Mouse (Mus musculus): ENCODE measurements at regions not wholly inside any gene's neighbourhood (a gene's known extent, or its start where the extent isn't known, plus 50 kb on each side); places are given as distances from the start of the nearest gene placed in this dataset.

GRCm38 (mm10) chr4:32177933-32178639 is 60.5 kb upstream of the Bach2 start:
- no peak for DNase-seq (ENCODE audit: low read depth in 1 of 2, low spot score in 2 of 2)

DNA sequence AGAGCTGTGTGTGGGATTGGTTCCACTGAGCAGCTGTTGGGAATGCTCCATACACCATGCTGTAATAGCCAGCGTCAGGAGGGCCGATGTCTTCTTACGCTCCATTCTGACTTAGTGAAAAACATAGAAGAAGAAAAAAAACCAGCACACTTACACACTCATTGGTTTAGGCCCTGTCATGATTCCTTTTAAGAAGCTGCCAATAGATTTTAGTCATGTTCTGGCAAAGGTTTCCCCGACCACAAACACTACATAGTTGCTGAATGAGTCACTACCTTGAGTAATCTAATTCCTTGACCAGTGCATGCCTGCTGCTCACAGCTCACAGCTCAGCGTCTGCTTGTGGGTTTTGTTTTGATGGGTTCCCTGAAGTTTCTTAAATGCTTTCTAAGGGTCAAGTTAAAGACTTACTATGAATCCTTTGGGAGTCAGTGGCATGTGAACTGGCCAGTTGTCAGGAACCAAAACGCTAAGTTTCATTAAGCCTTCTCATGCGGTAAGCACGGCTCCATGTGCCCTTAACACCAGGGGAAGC is 58.8 kb upstream of the Bach2 start:
- DNase-seq (ENCODE audit: low read depth in 1 of 2, low spot score in 2 of 2), result no peak

DNA sequence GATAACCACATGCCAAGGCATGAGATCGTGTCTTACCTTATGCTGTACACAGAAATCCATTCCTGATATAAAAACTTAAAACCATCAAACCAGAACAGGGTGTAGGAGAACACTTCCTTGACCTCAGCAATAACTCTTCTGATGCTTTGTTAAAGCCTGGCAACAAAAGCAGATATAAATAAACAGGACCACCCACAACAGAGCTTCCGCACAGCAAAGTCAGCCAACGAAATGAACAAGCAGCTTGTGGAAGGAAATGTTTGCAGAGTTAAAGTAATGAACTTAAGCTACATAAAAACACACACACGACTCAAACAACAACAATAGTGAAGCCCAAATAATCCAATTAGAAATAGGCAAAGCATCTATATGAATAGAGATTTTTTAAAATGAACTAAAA is 54.8 kb upstream of the Bach2 start:
- no peak for DNase-seq (ENCODE audit: low read depth in 1 of 2, low spot score in 2 of 2)

- no peak for DNase-seq (ENCODE audit: low read depth in 1 of 2, low spot score in 2 of 2)
These were observed 52.6 kb upstream of the Bach2 start for GRCm38 (mm10) chr4:32185986-32186385.

DNA sequence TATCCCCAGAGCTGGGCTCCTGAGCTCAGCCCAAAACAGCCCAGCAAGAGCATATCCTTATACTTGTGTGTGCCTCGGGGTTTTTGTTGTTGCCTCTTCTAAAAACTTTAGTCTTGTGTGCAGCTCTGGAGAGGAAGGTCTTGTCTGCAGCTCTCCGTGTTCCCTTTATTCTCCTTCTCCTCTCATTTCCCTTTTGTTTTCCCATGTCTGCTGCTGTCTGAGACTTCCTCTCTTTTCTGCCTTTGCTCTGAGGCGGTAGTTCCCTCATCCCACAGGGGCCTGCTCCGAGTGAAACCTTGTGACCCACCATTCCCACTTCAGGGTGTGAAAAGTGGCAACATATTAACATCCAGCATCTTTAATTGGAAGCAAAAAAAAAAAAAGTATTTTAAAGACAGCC is 51.5 kb upstream of the Bach2 start:
- no peak for DNase-seq (ENCODE audit: low read depth in 1 of 2, low spot score in 2 of 2)

DNA sequence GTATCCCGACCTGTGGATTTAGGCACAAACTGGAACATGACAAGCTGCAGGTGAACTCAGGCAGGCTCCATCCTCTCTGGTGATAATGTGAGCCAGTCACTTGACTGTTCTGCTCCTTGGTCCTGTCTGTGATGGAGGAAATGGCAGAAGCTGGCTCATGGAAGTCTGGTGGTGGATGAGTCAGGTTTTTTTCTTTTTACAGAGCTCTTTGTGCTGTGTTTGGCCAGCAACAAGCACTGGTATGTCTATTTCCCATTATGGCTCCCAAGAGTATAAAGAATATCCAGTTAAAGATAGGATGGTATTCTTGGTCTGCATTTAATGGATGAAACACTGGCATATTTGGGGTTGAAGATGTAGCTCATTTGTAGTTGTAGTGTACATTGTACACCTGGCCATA is 50.5 kb upstream of the Bach2 start:
- DNase-seq (ENCODE audit: low read depth in 1 of 2, low spot score in 2 of 2), result no peak

- no peak for DNase-seq (ENCODE audit: low read depth in 1 of 2, low spot score in 2 of 2)
These were observed 49.7 kb upstream of the Bach2 start for GRCm38 (mm10) chr4:32188752-32189415.

Data from monocyte, adult 2 months (primary cell).